Mouse (Mus musculus) retina, embryonic 14.5 days (tissue): ENCODE measurements around the gene Chpf.

ENCODE experiments used
- DNase-seq: peaks from one replicate; pipeline ENCODE4 v3.0.0-alpha.2; 2015; ENCODE audit warnings: low spot score

Gene Chpf

DNA sequence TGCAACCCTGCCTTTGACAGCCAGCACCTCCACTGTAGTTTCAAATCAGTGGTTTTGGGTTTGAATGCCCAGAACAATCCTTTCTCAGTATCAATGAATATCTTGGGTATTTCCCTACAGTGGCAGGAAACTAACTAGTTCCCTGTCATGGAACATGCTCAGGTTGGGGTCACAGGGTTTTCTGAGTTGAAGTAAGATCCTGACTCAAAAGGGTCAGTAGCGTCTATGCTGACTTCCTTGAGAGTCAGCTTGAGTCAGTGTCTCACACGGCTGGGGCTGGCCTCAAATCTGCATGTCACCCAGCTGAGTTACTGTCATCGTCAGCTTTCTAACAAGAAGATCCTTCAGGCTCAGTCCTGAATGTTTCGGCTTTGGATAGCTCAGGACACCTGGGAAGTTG is 19.8 kb upstream of the Chpf start:
- no peak for DNase-seq

DNA sequence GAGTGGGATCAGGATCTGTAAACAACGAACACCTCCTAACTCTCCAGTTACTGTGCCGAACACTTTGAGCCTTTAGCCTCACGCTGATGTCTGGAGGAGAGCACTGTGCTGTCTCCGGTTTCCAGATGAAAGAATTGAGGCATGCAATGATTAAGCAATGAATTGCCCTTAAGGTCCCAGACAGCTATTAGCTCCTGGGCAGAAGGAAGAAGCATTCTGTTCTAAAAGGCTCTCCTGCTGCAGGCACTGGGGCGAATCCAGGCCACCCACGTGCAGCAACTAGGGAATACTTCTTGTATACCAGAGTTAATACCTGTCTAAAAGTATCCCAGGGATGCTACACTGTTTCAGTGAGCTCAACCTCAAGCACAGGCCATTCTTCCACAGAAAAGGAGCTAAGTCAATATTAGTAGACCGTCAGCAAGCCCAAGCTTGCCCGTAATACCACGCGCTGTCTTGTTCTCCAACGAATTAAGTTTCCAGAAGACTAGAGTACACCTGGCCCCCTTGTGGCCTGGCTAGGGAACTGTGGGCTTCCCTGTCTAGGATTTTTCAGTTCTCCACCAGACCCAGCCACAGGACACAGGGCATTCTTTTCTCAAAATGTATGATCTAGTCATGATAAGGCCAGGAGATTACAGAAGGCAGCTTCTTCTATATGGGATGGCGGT is 15.9 kb upstream of the Chpf start:
- peak; percentile 81 for DNase-seq

DNA sequence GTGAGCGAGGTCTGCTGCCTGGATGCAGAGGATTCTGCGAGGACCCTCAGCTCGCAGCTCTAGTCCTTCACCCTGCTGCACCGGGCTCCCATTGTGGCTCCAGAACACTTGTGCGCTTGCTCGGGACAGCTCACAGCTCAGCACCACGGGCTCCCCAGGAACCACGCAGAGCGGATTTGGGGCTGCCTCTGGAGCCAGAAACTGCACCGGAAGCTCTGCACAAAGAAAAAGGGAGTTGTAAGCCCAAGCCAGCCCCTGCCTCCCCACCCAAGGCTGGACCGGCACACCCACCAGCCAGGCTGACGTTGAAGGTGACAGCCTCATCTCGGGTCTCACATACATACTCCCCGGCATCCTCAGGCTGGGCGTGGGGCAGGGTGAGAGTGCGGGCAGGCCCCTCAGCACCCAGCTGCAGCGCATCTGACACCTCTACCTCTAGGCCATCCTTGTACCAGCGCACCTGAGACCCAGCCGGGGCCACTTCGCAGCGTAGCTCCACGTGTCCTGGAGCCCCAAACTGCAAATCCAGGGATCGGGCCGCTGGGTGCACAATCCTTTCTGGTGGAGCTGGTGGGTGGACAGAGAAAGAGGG is 13.6 kb upstream of the Chpf start:
- no peak for DNase-seq

DNA sequence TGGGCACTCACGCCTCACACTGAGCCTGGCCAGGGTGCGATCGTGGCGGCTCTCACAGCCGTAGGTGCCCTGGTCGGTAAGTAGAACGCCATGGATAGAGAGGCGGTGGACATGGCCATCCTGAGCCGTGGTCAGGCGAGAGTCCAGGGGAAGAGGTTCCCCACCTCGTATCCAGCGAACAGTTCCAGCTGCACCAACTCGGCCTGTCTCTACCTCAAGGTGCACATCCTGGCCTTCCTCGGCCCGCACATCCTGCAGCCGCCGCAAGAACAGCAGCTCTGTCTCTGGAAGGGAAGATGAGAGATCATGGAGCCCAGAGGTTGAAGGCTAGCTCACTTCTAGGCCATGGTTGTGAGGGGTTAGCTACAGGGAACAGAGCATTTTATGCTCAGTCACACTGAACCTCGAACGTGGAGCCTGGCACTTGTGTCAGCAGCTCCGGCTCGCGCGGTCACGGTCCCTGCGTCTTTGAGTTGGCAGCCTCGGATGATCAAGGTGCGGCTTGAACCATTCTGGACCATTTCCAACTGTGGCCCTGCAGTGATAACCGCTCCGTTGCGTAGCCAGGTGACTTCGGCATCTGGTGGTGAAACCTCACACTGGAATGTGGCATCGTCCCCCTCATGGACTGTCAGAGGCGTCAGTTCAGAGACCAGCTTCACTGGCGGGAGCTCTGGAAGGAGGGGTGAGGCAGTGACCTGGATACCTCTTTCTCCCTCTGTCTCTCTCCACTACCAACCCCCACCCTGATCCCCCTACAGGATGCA is 11.9 kb upstream of the Chpf start:
- DNase-seq = no peak

DNA sequence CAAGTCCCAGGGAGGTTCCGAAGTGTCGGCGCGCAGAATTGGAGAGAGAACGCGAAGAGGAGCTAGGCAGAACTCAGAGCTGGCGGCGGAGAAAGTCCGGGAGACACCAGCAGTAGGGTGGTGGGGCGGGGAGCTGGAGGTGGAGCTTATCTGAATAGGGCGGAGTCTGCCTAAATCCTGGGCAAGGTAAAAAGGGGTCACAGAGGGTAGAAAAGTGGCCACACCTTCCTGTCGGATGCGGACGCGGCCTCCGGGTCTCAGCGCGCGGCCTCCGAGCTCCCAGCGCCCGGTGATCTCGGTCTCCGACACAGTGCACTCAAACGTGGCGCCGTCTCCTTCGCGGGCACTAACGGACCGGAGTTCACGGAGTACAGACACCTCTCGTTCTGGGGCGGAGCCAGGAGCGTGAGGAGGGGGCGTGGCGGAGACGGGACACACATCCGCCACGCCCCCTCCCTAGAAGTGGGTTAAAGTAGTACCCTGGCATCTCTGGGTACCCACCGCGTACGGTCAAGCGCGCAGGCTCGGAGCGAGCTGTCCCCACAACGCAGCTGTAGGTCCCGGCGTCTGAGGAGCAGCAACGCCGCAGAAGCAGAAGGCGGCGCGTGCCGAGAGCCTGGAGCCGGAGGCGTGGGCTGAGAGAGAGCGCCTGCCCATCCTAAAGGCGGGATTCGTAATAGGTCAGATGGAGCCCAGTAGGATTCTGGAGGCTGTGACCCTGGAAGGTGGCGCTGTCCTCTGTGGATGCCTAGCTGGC is 8.5 kb upstream of the Chpf start:
- peak; percentile 80 for DNase-seq

DNA sequence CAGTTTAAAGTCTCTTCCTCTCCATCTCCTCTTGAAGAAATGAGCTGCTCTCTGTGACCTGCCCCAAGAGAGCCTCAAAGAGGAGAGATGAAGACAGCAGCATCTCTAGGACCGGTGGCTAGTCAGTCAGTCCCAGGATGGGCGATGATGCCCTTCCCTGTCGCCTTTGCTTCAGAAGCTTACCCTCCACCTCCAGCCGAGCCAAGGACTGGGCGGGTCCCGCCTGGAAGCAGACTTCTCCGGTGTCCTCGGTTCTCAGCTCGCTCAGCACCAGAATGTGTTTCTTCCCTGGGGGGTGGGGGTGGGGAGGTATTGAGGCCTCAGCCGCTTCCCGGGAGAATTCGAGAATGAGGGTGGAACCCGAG is 7.9 kb upstream of the Chpf start:
- DNase-seq = no peak

DNA sequence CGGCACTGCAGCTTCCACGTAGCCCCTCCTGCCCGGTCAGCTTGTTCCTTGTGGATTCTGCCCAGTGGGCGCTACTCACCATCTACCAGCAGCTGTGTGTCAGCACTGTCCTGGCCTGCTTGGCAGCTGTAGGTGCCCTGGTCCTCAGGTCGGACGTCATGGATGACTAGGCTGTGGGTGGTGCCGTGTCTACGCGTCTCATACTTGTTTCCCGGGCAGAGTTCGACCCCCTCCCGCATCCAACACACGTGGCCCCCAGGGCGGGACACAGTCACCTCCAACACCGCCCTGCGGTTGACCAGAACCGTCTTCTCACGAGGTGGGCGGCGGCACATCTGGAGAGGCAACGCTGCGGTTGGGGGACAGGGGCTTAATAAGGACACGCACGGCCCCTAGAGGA is 7.5 kb upstream of the Chpf start:
- DNase-seq = no peak

DNA sequence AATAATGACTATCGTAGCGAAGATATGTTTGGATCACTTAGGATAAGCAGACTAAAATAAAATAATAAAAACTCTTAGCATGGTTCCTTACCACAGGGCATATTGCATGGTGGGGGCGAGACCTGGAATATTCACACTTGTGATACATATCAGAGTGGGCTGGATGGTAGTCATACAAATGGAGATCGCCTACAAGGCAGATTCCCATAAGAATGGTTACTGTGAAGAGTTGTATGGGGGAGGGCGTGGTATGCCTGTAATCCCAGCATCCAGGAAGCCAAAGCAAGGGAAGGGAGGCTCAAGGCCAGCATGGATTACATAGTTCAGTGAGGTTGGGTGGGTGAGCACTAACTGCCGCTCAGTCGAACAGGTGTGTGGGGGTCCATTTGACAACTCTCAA is 1.6 kb upstream of the Chpf start:
- DNase-seq = no peak

DNA sequence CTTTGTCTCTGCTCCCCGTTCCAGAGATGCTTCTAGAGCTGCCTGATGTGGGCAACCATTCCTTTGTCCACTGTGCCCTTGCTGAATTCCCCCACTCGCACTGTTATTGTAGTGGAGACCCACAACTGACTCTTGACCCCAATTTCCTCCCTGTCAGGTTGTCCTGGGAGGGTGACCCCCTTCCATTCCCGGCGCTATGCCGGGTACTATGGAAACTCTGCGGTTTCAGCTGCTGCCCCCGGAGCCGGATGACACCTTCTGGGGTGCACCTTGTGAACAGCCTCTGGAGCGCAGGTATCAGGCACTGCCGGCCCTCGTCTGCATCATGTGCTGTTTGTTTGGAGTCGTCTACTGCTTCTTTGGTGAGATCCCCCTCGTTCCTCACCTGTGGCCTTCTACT is 929 bp upstream of the Chpf start:
- no peak for DNase-seq

DNA sequence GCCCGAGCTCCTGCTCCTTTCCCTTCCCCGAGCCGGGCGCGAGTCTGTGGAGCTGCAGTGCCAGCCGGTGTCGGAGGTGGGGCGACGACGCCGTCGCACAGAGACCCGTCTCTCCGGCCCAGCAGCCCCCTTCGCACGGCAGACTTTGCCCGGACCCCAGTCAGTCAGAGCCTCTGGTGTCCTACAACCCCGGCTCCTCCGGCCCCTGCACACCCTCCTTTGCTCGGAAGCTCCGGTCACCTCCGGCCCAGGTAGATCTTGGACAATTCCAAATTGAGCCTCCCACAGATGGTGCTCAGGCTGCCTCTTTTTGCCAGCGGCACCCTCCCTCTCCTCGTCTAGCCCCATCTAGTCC is 505 bp upstream of the Chpf start:
- DNase-seq = no peak

DNA sequence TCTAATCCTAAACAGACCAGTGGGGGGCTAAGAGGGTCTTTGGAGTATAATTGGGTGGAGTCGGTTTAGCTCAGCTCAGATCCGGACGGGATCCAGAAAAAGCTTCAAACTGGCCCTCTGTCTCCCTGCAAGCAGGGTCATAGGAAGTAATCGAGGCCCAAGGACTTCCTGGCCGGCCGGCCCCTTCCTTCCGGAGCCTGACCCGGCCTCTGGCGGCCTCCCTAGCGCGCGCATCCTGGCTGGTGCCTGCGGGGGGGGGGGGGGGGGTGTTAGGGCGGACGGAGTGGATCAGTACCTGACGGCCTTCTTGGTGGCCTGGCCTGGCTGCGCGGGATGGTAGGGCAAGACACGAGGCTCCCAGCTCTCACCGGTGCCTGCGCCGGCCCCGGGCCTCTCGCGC is 610 bp downstream of the Chpf start:
- no peak for DNase-seq

DNA sequence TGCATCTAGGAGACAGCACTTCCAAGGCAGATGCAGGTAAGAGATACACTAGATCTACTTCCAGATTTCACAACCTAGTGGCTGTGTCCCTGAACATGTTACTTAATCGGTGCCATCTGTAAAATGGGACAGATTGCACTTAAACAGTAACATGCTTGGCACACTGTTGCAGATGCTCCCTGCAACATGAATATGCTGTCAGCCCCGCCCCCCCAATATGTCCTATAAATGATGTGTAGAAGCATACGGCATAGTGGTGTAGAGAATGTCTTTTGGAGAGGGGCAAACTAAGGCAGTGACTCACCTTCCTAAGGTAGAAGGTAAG is 1.2 kb downstream of the Chpf start:
- no peak for DNase-seq

DNA sequence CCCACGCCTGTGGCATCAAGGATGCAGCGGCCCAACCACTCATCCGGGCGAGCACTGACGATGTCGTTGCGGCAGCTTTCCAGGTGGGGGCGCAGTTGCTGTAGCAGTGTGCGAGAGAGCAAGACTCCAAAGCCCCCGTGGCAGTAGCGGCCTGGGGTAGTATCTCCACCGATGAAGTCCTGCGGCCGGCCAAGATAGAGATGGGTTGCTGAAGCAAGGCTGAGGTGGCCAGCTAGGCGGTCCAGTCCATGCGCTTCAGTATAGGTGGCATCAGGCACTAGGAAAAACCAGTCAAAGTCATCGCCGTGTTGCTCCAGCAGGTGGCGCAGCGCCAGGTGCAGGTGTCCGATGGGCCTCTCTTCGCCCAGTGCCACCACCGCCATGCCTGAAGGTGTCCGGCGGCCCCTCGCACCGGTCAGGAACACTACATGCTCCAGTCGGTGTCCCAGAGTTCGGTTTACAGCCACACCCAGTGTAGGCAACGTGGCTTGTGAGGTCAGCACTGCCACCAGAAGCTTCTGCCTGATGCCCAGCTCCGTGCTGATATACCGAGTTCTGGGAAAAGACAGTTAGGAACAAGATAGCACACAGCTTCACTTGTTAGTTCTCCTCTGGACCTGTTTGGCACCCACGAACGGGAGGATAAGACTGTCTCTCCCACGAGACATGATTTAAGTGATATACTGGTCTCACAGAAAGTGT is 1.7 kb downstream of the Chpf start:
- DNase-seq = peak; percentile 92

DNA sequence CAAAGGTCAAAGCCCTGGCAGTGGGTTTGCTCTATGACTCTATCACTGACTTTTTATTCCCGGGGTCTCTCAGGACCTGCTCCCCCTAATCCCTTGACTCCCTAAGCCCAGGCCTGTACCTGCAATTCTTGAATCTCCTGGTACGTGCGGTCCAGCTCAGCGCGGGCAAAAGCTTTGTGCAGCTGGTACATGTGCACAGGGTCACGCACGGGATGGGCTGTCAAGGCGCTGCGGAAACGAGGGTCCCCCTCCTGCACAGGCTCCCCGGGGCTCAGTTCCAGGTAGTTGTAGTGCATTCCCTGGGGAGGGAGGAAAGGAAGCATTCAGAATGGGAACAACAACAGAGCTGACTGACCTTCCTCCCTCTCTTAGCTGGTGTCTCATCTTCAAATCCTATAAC is 2.7 kb downstream of the Chpf start:
- no peak for DNase-seq

DNA sequence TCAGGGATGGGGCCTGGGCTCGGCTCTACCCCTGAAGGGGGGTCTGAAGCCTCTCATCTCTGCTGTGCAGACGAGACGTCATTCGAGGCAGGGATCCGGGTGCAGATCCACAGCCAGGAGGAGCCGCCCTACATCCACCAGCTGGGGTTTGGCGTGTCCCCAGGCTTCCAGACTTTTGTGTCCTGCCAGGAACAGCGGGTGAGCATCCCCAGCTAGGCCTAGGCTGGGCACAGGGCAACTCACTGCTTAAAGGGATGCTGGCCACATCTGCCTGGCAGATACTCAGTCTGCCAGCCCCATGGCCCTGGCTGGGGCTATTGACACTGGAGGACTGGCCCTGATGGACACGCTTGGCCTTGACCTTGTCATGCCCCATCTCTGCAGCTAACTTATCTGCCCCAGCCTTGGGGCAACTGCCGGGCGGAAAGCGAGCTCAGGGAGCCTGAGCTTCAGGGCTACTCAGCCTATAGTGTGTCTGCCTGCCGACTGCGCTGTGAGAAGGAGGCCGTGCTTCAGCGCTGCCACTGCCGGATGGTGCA is 9.8 kb downstream of the Chpf start:
- DNase-seq = no peak

DNA sequence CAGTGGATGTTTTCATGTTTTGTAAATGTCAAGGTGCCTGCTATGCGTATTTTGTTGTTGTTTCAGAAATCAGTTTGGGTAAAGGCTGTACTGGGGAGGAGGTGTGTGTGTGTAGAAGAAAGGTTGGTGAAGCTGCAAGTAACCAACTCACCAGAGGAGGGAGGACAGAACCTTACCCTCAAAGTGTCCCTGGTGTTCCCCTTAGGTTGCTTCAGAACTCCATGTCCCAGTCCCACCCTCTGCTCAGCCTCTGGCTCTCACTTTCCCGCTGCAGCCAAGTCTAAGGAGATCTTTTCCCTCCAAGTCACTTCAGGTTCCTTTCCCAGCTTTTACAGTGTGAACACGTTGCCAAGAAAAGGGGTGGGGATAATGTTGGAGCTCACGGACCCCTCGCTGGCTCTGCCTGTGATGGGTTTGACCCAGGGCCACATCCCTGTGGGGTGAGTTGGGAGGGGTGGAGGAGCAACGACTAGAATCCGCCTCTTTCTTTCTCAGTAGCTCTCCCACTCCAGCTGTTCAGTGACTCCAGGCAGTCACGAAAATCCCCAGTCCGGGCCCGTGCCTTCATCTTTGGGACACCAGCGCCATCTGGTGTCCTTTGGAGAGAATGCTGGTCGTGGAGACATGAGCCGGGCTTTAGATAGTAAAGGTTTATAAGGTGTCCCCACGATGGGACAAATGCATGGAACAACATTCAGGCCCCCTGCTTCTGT is 11.7 kb downstream of the Chpf start:
- DNase-seq = peak; percentile 90

DNA sequence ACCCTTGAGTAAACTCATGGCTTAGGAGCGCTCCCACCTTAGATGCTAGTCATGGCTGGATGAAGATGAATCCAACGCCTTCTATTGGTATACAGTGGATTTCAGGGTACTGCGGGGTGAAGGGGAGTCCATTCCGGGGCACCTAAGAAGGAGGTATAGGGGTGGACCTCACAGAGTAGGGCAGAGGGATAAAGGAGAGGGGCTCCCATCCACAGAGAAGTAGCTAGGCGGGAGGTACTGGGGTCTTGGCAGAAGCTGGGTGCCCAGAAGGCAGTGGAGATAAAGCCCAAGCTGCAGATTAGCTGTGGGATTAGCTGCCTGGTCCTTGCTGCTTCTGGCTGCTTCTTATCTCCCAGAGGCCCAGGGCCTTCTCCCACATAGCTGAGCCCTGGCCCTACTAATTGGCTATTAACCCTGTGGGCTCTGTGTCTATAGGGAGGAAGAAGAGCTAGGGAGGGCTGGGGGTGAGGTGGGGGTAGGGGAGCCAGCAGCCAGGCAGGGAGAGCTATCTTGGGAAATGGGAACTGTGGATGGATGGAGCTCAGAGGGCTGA is 15.4 kb downstream of the Chpf start:
- no peak for DNase-seq

DNA sequence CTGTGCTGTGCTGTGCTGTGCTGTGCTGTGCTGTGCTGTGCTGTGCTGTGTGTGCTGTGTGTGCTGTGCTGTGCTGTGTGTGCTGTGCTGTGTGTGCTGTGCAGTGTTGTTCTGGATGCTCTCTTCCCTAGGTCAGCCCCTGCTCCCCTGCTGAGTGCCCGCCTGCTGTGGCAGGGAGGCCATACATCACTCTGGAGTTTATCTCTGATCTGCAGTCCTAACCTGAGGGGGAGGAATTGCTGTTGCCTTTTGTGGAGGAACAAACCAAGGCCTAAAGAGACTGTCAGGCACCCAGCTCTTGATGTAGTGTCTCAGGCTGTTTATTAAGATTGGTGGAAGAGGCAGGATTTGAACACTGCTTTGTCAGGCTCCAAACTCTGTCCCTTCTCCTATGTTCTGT is 16.5 kb downstream of the Chpf start:
- DNase-seq = no peak

DNA sequence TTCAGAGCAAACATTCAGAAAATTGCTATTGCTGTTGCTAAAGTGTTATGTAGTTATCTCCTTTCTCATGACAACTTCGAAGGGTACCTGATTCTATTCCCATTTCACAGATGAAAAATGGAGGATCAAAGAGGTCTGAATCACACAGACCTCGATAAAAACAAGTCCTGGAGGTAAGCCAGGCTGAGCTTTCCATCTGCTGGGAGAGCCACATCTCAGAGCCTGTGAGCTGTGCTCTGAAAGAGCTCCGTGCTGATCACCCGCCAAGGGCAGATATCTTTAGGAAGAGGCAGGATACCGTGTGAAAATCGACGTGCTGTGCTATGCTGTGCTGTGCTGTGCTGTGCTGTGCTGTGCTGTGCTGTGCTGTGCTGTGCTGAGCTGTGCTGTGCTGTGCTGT is 18.8 kb downstream of the Chpf start:
- DNase-seq = no peak

DNA sequence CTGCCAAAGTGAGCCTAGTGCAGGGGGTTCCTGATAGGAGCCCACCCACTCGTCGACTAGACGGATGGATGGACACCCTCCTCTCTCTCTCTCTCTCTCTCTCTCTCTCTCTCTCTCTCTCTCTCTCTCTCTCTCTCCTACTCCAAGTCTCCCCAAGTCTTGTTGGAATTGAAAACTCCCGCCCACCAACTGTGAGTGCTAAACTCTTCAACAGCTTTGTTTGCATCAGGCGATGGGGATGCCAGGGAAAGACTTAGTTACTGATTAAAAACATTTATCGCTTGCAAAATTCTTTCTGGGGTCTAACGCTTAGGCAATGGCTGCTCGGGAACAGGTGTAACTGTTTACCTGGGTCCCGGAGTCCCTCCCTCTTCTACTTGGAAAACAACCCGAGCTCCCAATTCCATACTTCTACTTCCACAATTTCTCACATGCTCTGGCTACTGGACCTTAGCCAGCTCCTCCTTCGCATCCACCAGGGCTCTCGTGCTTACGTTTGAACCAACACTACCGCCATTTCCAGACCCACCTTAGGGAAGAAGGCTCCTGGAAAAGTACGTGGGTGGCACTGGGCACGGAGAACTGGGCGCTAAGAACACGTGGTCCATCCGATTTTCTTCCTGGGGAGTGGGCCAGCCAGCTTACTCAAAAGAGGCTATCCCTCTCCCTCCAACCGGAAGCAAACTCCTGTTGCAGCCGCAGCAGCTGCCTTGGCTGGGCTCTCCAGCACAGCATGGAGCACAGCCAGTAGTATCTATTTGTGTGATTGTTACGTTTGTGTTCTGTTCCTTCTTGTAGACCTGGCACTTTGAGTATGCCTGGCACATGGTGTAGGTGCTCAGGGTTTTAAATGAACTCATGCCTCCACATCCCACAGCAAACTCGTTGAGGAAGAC is 20.1 kb downstream of the Chpf start:
- DNase-seq = no peak
